Mouse (Mus musculus): ENCODE data around the gene Tnik. TPM values are rescaled to one million over a fixed set of nuclear protein-coding genes. Genes with fewer than 3 reads are reported as not detected.

Gene Tnik
- polyA plus RNA-seq, 1 experiment from 2014 or later, result 10.3 TPM

GRCm38 (mm10) chr3:28265656-28266055 lies 2.6 kb downstream of the Tnik start:
- Histone ChIP-seq H3K27ac (no peak overlapping the region), H3K9me3 (replicated peaks) (no peaks in the 10 kb centered on the region), H3K27me3 (no peaks in the 10 kb centered on the region), H3K4me3 (no peak overlapping the region), H3K9ac (no peak overlapping the region), H3K4me1 (replicated peaks) (peaks cover 20% of the 10 kb centered on the region), H3K4me2 (peak overlapping the region; percentile 88; the same call in 1 of the 2 replicates), H3K36me3 (no peaks in the 10 kb centered on the region)
- WGBS, result 84% methylated on average over 5 of the region's 5 CpGs
- ATAC-seq (replicated peaks; ENCODE audit: insufficient number of reproducible peaks, insufficient read depth, low FRiP score, low read depth), result no peak

DNA sequence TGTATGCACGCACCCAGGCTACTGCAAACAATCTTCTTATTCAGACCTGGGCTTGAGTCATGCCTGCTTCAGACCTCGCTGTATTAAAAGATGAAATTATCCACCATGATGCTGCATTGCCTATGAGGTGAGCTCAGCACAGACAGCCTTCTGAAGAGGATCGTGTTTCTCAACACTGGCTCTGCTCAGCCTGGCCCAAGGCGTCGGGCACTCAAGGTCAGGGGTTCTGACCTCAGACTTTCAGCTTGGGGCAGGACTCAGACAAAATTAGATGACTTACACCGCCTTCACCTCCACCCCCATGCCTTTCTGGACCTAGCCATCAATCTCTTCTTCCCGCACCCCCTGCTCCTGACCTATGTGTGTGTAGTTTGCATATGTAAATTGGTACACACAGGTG lies 4.2 kb downstream of the Tnik start:
- Histone ChIP-seq H3K9ac (no peak overlapping the region), H3K27me3 (no peaks in the 10 kb centered on the region), H3K4me2 (no peak overlapping the region), H3K4me3 (no peak overlapping the region), H3K36me3 (no peaks in the 10 kb centered on the region), H3K9me3 (replicated peaks) (no peaks in the 10 kb centered on the region), H3K4me1 (replicated peaks) (peaks cover 18% of the 10 kb centered on the region), H3K27ac (no peak overlapping the region)
- no peak for ATAC-seq (replicated peaks; ENCODE audit: insufficient number of reproducible peaks, insufficient read depth, low FRiP score, low read depth)
- 82% methylated on average over 7 of the region's 7 CpGs for WGBS

DNA sequence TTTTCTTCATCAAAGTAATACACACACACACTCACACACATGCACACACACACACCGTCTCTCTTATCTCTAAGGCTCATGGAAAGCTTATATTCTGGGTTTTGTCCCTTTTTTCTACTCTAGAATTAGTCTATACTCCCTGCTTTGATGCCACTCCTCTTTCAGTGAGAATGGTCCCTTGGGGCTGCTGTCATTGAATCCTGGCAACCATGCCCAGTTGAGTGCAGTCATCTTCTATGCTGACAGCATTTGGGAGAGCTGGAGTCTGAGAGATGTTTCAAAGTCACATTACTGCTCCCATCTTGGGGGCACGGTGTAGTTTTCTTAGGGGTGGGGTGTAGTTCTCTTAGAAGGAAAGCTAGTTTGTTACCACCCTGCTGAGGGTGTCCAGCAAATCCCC lies 6.7 kb downstream of the Tnik start:
- no peak overlapping the region for H3K4me3 ChIP-seq
- ATAC-seq (replicated peaks; ENCODE audit: insufficient number of reproducible peaks, insufficient read depth, low FRiP score, low read depth), result no peak
- WGBS, result 58% methylated on average over 2 of the region's 2 CpGs

GRCm38 (mm10) chr3:28271884-28272283 lies 8.9 kb downstream of the Tnik start:
- H3K4me3 ChIP-seq, result no peak overlapping the region
- no peaks in the 10 kb centered on the region for H3K4me1 ChIP-seq (replicated peaks)
- H3K27me3 ChIP-seq, result no peaks in the 10 kb centered on the region
- H3K27ac ChIP-seq, result no peak overlapping the region
- H3K4me2 ChIP-seq, result no peak overlapping the region
- H3K9me3 ChIP-seq (replicated peaks), result no peaks in the 10 kb centered on the region
- no peak for ATAC-seq (replicated peaks; ENCODE audit: insufficient number of reproducible peaks, insufficient read depth, low FRiP score, low read depth)
- H3K36me3 ChIP-seq, result no peaks in the 10 kb centered on the region
- no peak overlapping the region for H3K9ac ChIP-seq

More for the DNA sequence above, 6.7 kb downstream of the Tnik start:
- H3K27ac ChIP-seq, result no peak overlapping the region
- H3K9ac ChIP-seq, result no peak overlapping the region
- H3K9me3 ChIP-seq (replicated peaks), result no peaks in the 10 kb centered on the region
- H3K27me3 ChIP-seq, result no peaks in the 10 kb centered on the region
- H3K4me2 ChIP-seq, result no peak overlapping the region
- H3K36me3 ChIP-seq, result no peaks in the 10 kb centered on the region
- peaks cover 12% of the 10 kb centered on the region for H3K4me1 ChIP-seq (replicated peaks)

DNA sequence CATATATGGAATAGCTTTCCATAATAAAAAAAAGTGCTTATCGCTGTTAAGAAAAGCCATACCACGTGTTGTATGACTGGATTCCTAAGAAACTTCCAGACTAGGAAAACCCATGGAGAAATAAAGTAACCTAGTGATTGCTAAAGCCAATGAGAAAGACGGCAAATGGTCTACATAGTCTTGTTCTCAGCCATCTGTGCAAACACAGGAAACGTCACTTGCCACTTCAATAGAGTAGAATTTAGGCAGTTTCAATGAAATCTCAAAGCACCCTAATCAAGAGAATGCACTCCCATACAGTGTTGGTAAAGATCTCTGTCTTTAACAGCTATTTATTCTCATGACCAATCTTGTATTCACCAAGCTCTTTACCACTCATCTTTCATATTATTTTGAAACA lies 11.7 kb downstream of the Tnik start:
- 80% methylated on average over 4 of the region's 4 CpGs for WGBS
- Histone ChIP-seq H3K4me3 (no peak overlapping the region), H3K36me3 (no peaks in the 10 kb centered on the region), H3K27ac (no peak overlapping the region), H3K4me2 (no peak overlapping the region), H3K27me3 (no peaks in the 10 kb centered on the region), H3K9me3 (replicated peaks) (no peaks in the 10 kb centered on the region), H3K9ac (no peak overlapping the region), H3K4me1 (replicated peaks) (no peaks in the 10 kb centered on the region)
- ATAC-seq (replicated peaks; ENCODE audit: insufficient number of reproducible peaks, insufficient read depth, low FRiP score, low read depth), result no peak

DNA sequence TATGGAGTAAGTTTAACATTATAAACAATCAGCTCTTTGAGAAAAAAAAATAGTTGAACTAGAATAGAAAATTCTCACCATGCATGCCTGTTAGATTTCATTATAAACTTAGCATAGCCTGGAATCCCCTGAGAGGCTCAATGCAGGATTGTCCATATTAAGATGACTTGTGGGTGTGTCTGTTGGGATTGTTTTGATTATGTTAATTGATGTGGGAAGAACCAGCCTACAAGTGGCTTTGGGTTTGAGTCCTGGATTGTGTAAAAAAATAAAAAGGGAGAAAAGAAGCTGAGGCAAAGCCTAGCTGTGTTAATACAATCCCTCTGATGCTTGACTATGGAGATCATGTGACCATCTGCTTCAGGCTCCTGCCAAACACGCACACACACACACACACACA lies 26.7 kb downstream of the Tnik start:
- Histone ChIP-seq H3K9me3 (replicated peaks) (no peaks in the 10 kb centered on the region), H3K27ac (no peak overlapping the region), H3K4me1 (replicated peaks) (peaks cover 2% of the 10 kb centered on the region; the same call in 1 of the 2 replicates), H3K9ac (no peak overlapping the region), H3K27me3 (no peaks in the 10 kb centered on the region), H3K4me3 (no peak overlapping the region), H3K36me3 (no peaks in the 10 kb centered on the region), H3K4me2 (no peak overlapping the region)
- 79% methylated on average over 1 of the region's 1 CpGs for WGBS
- no peak for ATAC-seq (replicated peaks; ENCODE audit: insufficient number of reproducible peaks, insufficient read depth, low FRiP score, low read depth)

DNA sequence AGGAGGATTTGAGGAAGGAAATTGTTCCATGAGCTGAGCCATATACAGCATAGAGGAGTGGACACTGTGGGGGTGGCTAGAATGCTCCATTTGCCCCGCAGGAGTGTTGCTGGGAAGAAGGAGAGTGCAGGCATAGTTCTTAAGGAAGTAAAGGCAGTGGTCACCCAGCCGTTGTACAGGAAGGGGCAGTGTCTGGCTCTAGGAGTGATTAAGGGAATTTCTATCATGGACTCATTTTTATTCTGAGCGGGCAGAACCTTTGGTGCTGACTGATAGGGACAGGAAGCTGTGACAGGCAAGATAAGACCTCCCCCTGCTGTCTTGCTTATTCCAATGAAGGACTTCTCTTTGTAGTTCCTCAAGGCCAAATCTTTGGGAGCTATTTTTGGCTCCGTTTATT lies 38.4 kb downstream of the Tnik start:
- ATAC-seq (replicated peaks; ENCODE audit: insufficient number of reproducible peaks, insufficient read depth, low FRiP score, low read depth), result 0 out of 2 replicates have a peak, but pooled peaks have one; percentile 35
- Histone ChIP-seq H3K4me3 (no peak overlapping the region), H3K9ac (no peak overlapping the region), H3K4me1 (replicated peaks) (peaks cover 11% of the 10 kb centered on the region), H3K9me3 (replicated peaks) (no peaks in the 10 kb centered on the region), H3K27me3 (no peaks in the 10 kb centered on the region), H3K4me2 (no peak overlapping the region), H3K36me3 (no peaks in the 10 kb centered on the region), H3K27ac (no peak overlapping the region)
- 17% methylated on average over 4 of the region's 4 CpGs for WGBS

- Histone ChIP-seq H3K27me3 (no peaks in the 10 kb centered on the region), H3K36me3 (no peaks in the 10 kb centered on the region), H3K9me3 (replicated peaks) (no peaks in the 10 kb centered on the region), H3K9ac (no peak overlapping the region), H3K4me3 (no peak overlapping the region), H3K4me1 (replicated peaks) (peaks cover 17% of the 10 kb centered on the region), H3K4me2 (no peak overlapping the region), H3K27ac (no peak overlapping the region)
- WGBS, result 79% methylated on average over 5 of the region's 5 CpGs
- ATAC-seq (replicated peaks; ENCODE audit: insufficient number of reproducible peaks, insufficient read depth, low FRiP score, low read depth), result no peak
These were observed 40.9 kb downstream of the Tnik start for GRCm38 (mm10) chr3:28303915-28304314.

DNA sequence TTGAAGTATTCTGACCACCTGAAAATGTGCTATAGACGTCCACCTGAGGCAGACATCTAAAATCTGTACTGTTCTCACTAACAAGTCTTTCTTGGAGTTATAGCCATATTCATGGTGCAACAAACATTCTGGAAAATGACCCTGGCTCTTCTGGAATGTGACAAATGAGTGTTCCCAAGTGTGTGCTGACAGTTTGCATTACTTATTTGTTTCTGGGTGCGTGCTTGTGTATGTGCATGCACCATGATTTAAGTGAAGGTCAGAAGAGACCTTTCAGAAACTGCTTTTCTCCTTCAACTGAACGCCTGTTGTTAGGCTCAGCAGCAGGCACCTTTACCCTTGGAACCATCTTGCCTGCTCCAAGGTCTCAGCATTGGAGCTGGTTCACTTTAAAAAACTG lies 43.8 kb downstream of the Tnik start:
- H3K9me3 ChIP-seq (replicated peaks), result no peaks in the 10 kb centered on the region
- no peak overlapping the region for H3K4me3 ChIP-seq
- ATAC-seq (replicated peaks; ENCODE audit: insufficient number of reproducible peaks, insufficient read depth, low FRiP score, low read depth), result no peak
- peak overlapping the region; percentile 63 for H3K27ac ChIP-seq
- H3K9ac ChIP-seq, result no peak overlapping the region
- WGBS, result 42% methylated on average over 3 of the region's 3 CpGs
- H3K36me3 ChIP-seq, result no peaks in the 10 kb centered on the region
- peaks cover 10% of the 10 kb centered on the region for H3K4me1 ChIP-seq (replicated peaks)
- no peak overlapping the region for H3K4me2 ChIP-seq
- no peaks in the 10 kb centered on the region for H3K27me3 ChIP-seq

DNA sequence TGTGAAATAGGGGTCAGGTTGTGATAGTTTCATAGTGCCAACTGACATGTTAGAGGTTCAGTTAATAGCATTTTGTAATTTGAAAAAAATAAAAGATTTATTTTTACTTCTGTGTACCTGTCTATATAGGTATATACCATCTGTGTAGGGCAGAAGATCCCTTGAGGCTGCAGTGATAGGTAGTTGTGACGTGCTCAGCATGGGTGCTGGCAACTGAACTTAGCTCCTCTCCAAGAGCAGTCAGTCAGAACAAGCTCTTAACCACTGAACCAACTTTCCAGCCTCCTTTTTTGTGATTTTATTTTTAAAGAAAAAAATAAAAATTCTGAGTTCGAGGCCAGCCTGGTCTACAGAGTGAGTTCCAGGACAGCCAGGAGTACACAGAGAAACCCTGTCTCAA lies 51.4 kb downstream of the Tnik start:
- no peaks in the 10 kb centered on the region for H3K36me3 ChIP-seq
- no peak overlapping the region for H3K27ac ChIP-seq
- H3K4me1 ChIP-seq (replicated peaks), result no peaks in the 10 kb centered on the region
- WGBS, result 85% methylated on average over 2 of the region's 2 CpGs
- no peaks in the 10 kb centered on the region for H3K9me3 ChIP-seq (replicated peaks)
- no peak overlapping the region for H3K4me3 ChIP-seq
- no peaks in the 10 kb centered on the region for H3K27me3 ChIP-seq
- ATAC-seq (replicated peaks; ENCODE audit: insufficient number of reproducible peaks, insufficient read depth, low FRiP score, low read depth), result no peak
- H3K4me2 ChIP-seq, result no peak overlapping the region
- no peak overlapping the region for H3K9ac ChIP-seq

DNA sequence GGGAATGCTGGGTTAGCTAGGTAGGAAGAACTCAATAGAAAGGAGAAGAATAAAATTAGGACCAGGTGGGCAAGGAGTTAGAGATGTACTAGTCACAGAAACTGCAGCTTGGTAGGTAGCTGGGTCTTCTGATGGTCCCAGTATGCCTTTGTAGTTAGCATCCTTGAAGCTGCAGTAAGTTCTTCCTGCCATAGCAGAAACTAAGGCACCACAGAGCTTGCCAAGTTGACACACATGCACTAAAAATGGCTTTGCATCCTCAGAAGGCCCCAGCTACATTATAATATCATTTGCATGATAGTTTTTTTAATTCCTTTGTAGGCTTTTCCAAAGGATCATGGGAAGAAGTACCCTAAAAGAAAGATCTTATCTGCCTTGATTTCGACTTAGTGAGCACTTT lies 54.3 kb downstream of the Tnik start:
- Histone ChIP-seq H3K9ac (no peak overlapping the region), H3K4me2 (no peak overlapping the region), H3K27ac (no peak overlapping the region), H3K36me3 (no peaks in the 10 kb centered on the region), H3K4me1 (replicated peaks) (no peaks in the 10 kb centered on the region), H3K27me3 (no peaks in the 10 kb centered on the region), H3K9me3 (replicated peaks) (no peaks in the 10 kb centered on the region), H3K4me3 (no peak overlapping the region)
- WGBS, result 71% methylated on average over 1 of the region's 1 CpGs
- no peak for ATAC-seq (replicated peaks; ENCODE audit: insufficient number of reproducible peaks, insufficient read depth, low FRiP score, low read depth)

- Histone ChIP-seq H3K9me3 (replicated peaks) (no peaks in the 10 kb centered on the region), H3K4me3 (no peak overlapping the region), H3K9ac (no peak overlapping the region), H3K4me1 (replicated peaks) (no peaks in the 10 kb centered on the region), H3K27ac (no peak overlapping the region), H3K27me3 (no peaks in the 10 kb centered on the region), H3K36me3 (no peaks in the 10 kb centered on the region), H3K4me2 (no peak overlapping the region)
- no peak for ATAC-seq (replicated peaks; ENCODE audit: insufficient number of reproducible peaks, insufficient read depth, low FRiP score, low read depth)
- WGBS, result 81% methylated on average over 8 of the region's 8 CpGs
These were observed 58.6 kb downstream of the Tnik start for GRCm38 (mm10) chr3:28321635-28322034.
